ENCODE assay signal across 8 mouse cellular contexts in genomic region chr5:121383857-121384756, GRCm38 (mm10). TPM values are rescaled to one million over a fixed set of nuclear protein-coding genes. Genes with fewer than 3 reads are reported as not detected.
A peak's percentile ranks its signal among the peaks of the same experiment; 100 is the strongest.
DNase-seq lines count a peak whose midpoint lies in the region; ATAC-seq and TF ChIP-seq lines count a peak whose summit lies in the region.

No protein-coding gene starts in this region.

- WGBS in hindbrain, embryonic 15.5 days: 45% methylated on average over 10 of the region's 10 CpGs
- 63% methylated on average over 10 of the region's 10 CpGs for WGBS in midbrain, embryonic 12.5 days

- H3K9me3 ChIP-seq in hindbrain, embryonic 15.5 days: no peaks in the 10 kb centered on the region
- peaks cover 8% of the 10 kb centered on the region; the same call in 1 of the 2 replicates for H3K9me3 ChIP-seq in midbrain, embryonic 12.5 days

- H3K27me3 ChIP-seq in hindbrain, embryonic 15.5 days: no peaks in the 10 kb centered on the region
- H3K27me3 ChIP-seq in midbrain, embryonic 12.5 days: peaks cover 17% of the 10 kb centered on the region

- no peak for TF ChIP-seq POLR2A in cortical plate, adult 2 months (IDR thresholded peaks at IDR 0.05; ENCODE audit: extremely low read depth, insufficient read depth, low read length)

- DNase-seq in kidney, postnatal 36 days: peak; percentile 24 to 29
- no peak for DNase-seq in kidney, postnatal 4 days
- DNase-seq in left cerebral cortex, adult 18-20 months (ENCODE audit: low spot score in 2 of 2): no peak
- no peak for DNase-seq in spleen, adult 12 weeks (ENCODE audit: low spot score)

- H3K4me2 ChIP-seq in hindbrain, embryonic 15.5 days: peak overlapping the region; percentile 66
- H3K4me2 ChIP-seq in midbrain, embryonic 12.5 days (replicated peaks): peak overlapping the region; percentile 71

- H3K36me3 ChIP-seq in hindbrain, embryonic 15.5 days: peaks cover 28% of the 10 kb centered on the region
- peaks cover 35% of the 10 kb centered on the region for H3K36me3 ChIP-seq in midbrain, embryonic 12.5 days

- no peak for TF ChIP-seq CTCF in cortical plate, adult 2 months (IDR thresholded peaks at IDR 0.05; ENCODE audit: extremely low read depth, insufficient read depth, low read length)

- no peak for ATAC-seq in hindbrain, embryonic 15.5 days (ENCODE audit: low FRiP score, low read depth)
- ATAC-seq in midbrain, embryonic 12.5 days (ENCODE audit: low FRiP score, low read depth): no peak
- no peak for ATAC-seq in megakaryocyte-erythroid progenitor cell, adult 5-6 weeks (replicated peaks; ENCODE audit: low FRiP score, low TSS enrichment, poor library complexity, severe bottlenecking)

- H3K4me1 ChIP-seq in cortical plate, adult 2 months (ENCODE audit: control insufficient read depth, insufficient read depth, low read length): peaks cover 6% of the 10 kb centered on the region
- H3K4me1 ChIP-seq in hindbrain, embryonic 15.5 days (replicated peaks): peaks cover 30% of the 10 kb centered on the region
- peaks cover 21% of the 10 kb centered on the region for H3K4me1 ChIP-seq in midbrain, embryonic 12.5 days

- H3K4me3 ChIP-seq in cortical plate, adult 2 months (ENCODE audit: insufficient read depth, low read length): peak overlapping the region; percentile 70
- peak overlapping the region; percentile 71 for H3K4me3 ChIP-seq in hindbrain, embryonic 15.5 days
- peak overlapping the region; percentile 85 for H3K4me3 ChIP-seq in midbrain, embryonic 12.5 days

- 0 out of 2 replicates have a peak overlapping the region, but pooled peaks have one; percentile 94 for H3K27ac ChIP-seq in cortical plate, adult 2 months (ENCODE audit: insufficient read depth, low read length)
- peak overlapping the region; percentile 85 for H3K27ac ChIP-seq in hindbrain, embryonic 15.5 days (replicated peaks)
- H3K27ac ChIP-seq in midbrain, embryonic 12.5 days (replicated peaks): no peak overlapping the region

- peak overlapping the region; percentile 79 for H3K9ac ChIP-seq in hindbrain, embryonic 15.5 days
- H3K9ac ChIP-seq in midbrain, embryonic 12.5 days (replicated peaks): peak overlapping the region; percentile 43

RNA-seq across cellular contexts. Expression of gene Trafd1, which starts 1.3 kb away (rescaled TPM):
- polyA plus RNA-seq in cortical plate, adult 2 months (2012; rRNA removed): 124 and 134 TPM in 2 replicates
- 120 and 127 TPM in 2 replicates for polyA plus RNA-seq in hindbrain, embryonic 15.5 days (2015; fragmentation: Nextera tagmentation; extraction: Ambion mirVana)
- 124 TPM in 2 replicates for polyA plus RNA-seq in midbrain, embryonic 12.5 days (2016; fragmentation: Nextera tagmentation; extraction: Ambion mirVana)
- 41.4 and 52.5 TPM in 2 replicates for total RNA-seq in megakaryocyte-erythroid progenitor cell, adult 5-6 weeks (2014; fragmentation: Nextera tagmentation)
- 15.5 and 39.2 TPM in 2 replicates for total RNA-seq in megakaryocyte-erythroid progenitor cell, adult 5-6 weeks (2017)
- total RNA-seq in left cerebral cortex, adult 18-20 months (2021): 10 to 100 TPM; 79.9 to 84.4 TPM

RNA-seq across cellular contexts. Expression of gene Naa25, which starts 13.6 kb away (rescaled TPM):
- polyA plus RNA-seq in cortical plate, adult 2 months (2012; rRNA removed): 21.6 TPM in 2 replicates
- polyA plus RNA-seq in hindbrain, embryonic 15.5 days (2015; fragmentation: Nextera tagmentation; extraction: Ambion mirVana): 52.2 and 53.6 TPM in 2 replicates
- polyA plus RNA-seq in midbrain, embryonic 12.5 days (2016; fragmentation: Nextera tagmentation; extraction: Ambion mirVana): 46.0 and 48.3 TPM in 2 replicates
- 45.2 and 47.0 TPM in 2 replicates for total RNA-seq in megakaryocyte-erythroid progenitor cell, adult 5-6 weeks (2014; fragmentation: Nextera tagmentation)
- 78.7 and 127 TPM in 2 replicates for total RNA-seq in megakaryocyte-erythroid progenitor cell, adult 5-6 weeks (2017)
- total RNA-seq in left cerebral cortex, adult 18-20 months (2021): 10 to 100 TPM; 43.2 to 43.4 TPM

Comparison
In these comparisons a context has a peak if more than half of its experiments do, and no peak if none do; other contexts are left out.
1. DNase-seq: peak in kidney, postnatal 36 days (2 of 2); none in kidney, postnatal 4 days (0 of 2), left cerebral cortex, adult 18-20 months (0 of 2) and spleen, adult 12 weeks (single experiment).
2. Peak in every context shown above with its lines, with median percentiles within 50 percentile points of each other: H3K4me3 ChIP-seq.